Mouse (Mus musculus) erythroblast, adult 5-6 weeks (primary cell): ENCODE measurements at regions not wholly inside any gene's neighbourhood (a gene's known extent, or its start where the extent isn't known, plus 50 kb on each side); places are given as distances from the start of the nearest gene placed in this dataset.

ENCODE experiments used
- ATAC-seq: replicated peaks from 2 replicates; pipeline ENCODE4 v1.8.0; 2016; ENCODE audit warnings: moderate number of reproducible peaks, mild to moderate bottlenecking, moderate TSS enrichment, inconsistent platforms; ENCODE audit not compliant: poor library complexity, low FRiP score, severe bottlenecking

- ATAC-seq, result no peak
Measured at GRCm38 (mm10) chr4:137216908-137217497, 60.3 kb upstream of the Wnt4 start.

GRCm38 (mm10) chr4:137214573-137214972, 62.7 kb upstream of the Wnt4 start:
- no peak for ATAC-seq

- no peak for ATAC-seq
Measured at GRCm38 (mm10) chr4:137212846-137213245, 64.4 kb upstream of the Wnt4 start.

DNA sequence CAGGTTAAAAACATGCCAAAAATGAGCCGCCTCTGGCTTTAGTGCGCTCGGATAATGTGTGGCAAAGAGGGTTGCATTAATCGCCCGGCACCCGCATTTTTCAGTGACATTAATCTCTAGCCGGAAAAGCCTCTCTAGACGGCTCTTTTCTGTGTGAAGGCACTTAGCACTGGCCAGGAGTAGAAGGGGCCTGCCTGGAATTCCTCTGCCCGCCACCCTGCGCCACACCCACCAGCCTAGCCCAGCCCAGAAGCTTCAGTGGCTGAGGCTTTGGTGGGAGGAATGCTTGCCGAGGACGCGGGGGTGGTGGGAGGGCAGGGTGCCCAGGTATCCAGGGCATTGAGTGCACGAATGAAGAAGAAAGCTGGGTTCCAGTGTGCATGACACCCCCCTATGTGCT, 65.2 kb upstream of the Wnt4 start:
- no peak for ATAC-seq

- no peak for ATAC-seq
Measured at GRCm38 (mm10) chr4:137211288-137211687, 66.0 kb upstream of the Wnt4 start.

DNA sequence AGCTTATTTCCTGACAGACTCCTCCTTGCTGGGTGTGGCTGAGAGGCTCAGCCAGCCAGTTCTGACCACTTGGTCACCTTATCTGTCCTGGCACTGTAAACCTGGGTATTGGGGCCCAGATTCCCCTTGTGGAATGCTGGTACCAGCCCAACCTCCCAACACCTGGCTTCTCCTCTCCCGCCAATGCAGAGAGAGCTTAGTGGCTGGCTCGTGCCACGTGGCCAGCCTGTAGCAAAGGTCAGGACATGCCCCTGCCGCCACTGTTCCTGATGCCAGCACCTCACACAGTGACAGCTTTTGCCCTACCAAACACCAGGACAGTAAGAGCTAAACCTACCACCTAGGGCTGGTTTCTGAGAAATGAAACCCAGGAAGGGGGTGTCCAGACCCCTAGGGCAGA, 66.8 kb upstream of the Wnt4 start:
- no peak for ATAC-seq

GRCm38 (mm10) chr4:137200968-137201367, 76.3 kb upstream of the Wnt4 start:
- ATAC-seq, result no peak

DNA sequence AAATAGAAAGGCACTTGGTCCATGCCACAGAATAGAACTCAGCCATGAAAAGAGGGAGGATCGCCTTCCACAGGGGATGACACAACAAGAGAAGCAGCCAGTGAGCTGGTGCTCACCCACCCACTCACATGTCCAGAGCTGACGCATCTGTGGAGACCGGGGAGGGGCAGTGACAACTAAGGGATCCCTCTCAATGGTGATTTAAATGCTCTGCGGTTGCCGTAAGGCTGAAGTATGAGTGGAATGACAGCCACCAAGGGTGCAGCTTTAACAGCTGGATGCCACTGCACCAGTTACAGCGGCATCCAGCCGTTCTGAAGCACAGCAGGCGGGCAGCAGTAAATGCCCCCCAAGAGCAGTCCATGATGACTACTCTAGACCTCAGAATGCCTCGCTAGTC, 76.9 kb upstream of the Wnt4 start:
- no peak for ATAC-seq

DNA sequence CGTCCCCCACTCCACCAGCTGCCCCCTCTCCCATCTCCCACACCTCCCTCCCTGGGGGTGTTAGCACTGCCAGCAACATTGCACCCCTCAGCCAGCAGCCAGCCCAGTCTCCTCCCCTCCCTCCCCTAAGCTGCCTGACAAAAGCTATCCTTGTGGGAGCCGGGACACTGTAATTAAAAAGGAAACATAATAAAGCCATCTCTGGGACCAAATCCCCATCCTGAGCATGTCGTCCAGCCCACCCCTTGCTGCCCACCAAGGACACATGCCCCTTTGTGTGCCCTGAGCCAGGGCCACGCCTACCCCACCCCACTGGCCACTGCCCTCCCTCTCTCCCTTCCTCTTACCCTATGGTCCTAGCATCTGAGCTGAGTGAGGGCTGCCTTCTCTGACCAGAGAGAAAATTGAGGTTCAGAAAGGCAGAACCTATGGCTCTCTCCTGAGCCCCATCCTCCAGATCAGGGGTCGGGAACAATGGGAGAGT, 80.8 kb upstream of the Wnt4 start:
- no peak for ATAC-seq

DNA sequence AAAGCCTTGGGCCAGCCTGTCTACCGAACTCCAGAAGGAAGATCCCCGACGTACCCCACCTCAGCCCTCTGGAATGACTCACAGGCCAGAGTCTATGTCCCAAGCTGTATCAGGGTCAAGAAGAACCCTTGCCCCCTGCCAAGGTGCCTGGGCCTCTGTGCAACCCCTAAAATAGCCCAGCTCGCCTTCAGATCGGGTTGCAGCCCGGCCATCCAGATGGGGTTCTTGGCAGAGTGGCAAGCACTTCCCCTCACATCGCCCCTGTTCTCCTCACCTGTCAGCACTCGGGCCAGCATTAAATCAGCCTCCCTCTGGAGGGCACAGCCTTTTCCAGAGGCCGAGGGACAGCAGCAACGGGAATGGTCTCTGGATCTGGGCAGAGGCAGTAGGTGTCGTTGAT, 83.2 kb upstream of the Wnt4 start:
- no peak for ATAC-seq

- no peak for ATAC-seq
Measured at GRCm38 (mm10) chr4:137190625-137191024, 86.7 kb upstream of the Wnt4 start.

DNA sequence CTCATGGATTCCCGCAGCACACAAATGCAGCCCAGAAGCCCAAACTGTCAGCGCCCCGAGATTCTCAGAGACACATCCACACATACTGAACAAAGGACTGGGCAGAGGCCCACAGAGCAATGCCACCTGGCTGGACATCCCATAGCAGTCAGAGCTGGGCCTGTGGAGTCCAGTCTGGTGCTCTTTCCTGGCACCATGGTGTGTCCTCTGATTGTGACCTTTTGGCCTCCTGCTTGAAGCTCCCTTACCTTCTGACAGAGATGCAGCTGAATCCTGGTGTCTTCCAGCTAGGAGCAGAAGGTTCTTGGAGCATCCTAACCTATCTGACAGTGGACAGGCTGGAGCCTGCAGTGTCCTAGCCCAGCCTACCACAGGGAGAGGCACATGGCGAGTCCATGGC, 87.5 kb upstream of the Wnt4 start:
- no peak for ATAC-seq

DNA sequence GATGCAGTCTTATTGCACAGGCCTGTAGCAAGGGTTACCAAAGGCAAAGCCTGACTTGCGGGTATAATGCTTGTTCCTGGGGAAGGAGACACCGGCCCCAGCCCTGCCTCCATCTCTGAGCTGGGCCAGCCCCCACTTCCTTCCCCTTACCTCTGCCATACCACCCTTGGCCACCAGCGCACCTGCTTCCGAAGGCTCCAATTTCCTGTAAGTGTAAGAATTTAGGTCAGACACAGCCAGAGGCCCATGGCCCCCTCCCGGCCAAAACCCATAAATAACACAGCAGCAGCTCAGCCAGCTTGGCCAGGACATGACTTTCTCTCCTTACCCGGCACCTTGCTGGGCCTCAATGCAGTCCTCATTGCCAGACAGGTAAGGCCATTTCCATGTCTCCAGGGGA, 88.2 kb upstream of the Wnt4 start:
- no peak for ATAC-seq

DNA sequence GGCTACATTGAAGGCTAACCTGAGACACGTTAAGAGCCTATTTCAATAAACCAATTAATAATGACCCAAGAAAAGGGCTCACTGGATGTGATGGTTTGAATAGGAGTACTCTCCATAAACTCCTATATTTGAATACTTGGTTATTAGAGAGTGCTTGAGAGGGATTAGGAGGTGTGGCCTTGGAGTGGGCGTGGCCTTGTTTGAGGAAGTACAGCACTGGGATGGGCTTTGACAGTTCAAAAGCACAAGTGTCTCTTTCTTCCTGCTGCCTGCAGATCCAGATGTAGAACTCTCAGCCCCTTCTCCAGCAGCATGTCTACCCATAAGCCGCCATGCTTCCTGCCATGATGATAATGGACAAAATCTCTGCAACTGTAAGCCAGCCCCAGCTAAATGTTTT, 89.7 kb upstream of the Wnt4 start:
- no peak for ATAC-seq

DNA sequence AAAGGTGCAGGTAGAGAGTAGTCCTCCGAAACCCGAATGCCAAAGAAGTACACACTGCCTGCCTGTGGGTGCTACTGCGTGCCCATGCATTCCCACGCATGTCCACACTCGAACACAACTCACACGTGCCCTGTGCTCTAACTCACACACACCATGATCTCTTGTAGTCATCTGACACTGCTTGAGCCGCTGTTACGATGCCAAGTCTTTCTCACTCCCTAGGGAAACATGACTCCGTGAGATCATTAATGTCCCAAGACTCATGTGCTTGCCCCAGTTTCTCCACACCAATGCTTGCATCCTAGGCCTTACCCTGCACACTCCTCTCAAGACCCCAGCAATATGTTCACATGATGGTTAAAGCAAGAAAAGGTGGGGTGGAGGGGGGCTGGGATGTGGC, 90.2 kb upstream of the Wnt4 start:
- ATAC-seq, result no peak

DNA sequence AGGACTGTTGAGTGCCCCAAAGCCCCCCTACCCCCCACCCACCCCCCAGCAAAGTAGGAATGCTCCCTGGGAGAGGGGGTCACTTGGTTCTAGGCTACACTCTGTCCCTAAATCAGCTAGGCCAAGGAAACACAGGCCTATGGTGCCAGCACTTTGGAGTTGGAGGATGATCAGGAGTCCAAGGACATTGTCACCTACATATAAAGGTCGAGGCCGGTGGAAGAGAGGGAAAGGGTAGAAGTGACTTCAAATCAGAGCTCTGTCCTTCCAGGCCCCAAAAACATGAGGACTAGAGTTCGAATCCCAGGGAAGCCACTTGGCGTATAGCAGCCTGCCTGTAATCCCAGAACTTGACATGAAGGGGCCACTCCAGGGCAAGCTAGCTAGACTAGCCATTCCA, 92.3 kb upstream of the Wnt4 start:
- no peak for ATAC-seq

GRCm38 (mm10) chr4:137183181-137183850, 94.0 kb upstream of the Wnt4 start:
- no peak for ATAC-seq

DNA sequence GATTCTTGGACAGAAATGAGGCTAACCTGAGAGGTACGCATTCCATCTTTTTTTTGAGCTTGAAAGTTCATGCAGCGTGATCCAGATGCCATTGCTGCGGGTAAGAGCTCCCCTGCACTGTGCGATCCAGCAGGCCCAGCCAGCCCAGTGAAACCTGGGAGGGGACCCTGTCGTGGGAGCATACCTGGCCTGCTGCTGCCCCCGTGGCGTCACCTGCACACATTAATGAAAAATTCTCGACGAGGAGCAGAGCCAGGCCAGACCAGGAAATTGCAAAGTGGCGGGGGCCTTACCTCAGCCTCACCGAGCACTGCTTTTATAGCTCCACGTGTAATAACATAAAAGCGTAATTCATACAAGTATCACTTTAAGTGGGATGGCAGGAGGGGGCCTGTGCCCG, 94.7 kb upstream of the Wnt4 start:
- no peak for ATAC-seq

DNA sequence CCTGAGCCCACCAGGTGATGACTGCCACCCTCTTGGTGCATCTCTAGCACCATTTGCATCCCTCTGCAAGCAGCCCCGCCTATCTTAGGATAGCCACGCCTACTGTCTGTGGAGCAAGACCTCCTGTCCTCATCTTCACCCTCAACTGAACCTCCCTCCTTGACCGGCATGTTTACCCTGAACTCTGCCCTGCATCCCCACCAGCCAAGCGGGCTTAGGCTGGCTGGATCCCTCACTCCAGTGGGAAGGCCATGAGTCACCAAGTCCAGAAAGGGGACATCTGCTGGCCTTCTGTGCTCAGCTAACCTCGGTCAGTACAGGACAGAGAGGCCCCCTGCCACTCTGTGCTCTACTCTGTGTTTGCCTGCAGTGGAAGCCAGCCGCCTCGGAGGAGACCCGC, 96.0 kb upstream of the Wnt4 start:
- no peak for ATAC-seq

- ATAC-seq, result no peak
Measured at GRCm38 (mm10) chr4:137180083-137180482, 97.2 kb upstream of the Wnt4 start.

GRCm38 (mm10) chr4:137178833-137179232, 98.5 kb upstream of the Wnt4 start:
- no peak for ATAC-seq

GRCm38 (mm10) chr4:137164933-137165332, 112.4 kb upstream of the Wnt4 start:
- no peak for ATAC-seq
